Mouse (Mus musculus) megakaryocyte, embryonic 14.5 days (primary cell): ENCODE results near the gene Smpd3.

Experiments
- FLI1 ChIP-seq: IDR thresholded peaks from 2 replicates; pipeline ENCODE4 v1.6.1; 2012; ENCODE audit warnings: low read length, inconsistent platforms, mixed read lengths
- GATA1 ChIP-seq: IDR thresholded peaks from 3 replicates; pipeline ENCODE4 v1.6.1; 2012; ENCODE audit warnings: mixed read lengths, low read length, inconsistent platforms, borderline replicate concordance

DNA sequence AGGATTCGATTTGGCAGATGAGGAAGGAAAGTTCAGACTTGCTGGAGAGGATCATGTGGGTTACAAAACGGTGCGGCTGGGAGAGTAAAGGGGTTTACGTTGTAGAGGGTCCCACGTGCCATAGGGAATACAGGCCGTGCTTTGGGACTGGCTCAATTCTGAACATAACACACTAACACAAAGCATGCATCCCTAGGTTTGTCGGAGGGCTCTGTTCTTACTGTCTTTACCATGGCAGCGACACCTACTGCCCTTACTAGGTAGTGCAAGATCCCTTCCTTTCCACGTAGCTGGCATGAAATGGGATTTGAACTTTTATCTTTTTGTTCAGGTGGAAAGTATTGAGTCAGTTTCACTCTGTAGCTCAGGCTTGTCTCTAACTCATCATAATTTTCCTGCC lies 111.2 kb downstream of the Smpd3 start:
- no peak for TF ChIP-seq GATA1
- no peak for TF ChIP-seq FLI1
